Mouse (Mus musculus): ENCODE results near the gene Fndc10. TPM values are rescaled to one million over a fixed set of nuclear protein-coding genes. Genes with fewer than 3 reads are reported as not detected.

Gene Fndc10
- total and polyA plus RNA-seq, 3 experiments: 0.16 TPM; not detected in 2

DNA sequence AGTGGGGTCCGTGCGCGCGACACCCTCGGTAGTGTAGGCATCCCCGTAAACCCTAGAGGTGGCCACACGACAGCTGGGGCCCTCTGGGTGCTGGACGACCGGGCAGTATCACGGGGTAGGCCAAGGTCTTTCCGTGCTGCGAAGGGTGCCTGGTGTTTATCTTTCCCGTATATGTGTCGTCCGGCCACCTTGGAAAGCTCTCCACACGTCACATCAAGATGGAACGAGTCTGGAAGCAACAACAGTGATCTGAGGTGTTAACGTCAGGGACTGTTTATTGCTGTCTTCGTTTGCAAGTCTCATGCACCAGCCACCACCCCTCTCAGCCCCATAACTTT lies 11.4 kb downstream of the Fndc10 start:
- DNase-seq (ENCODE audit: low spot score) (peak; percentile 31), ATAC-seq (ENCODE audit: extremely low read depth, insufficient number of reproducible peaks, low FRiP score, poor library complexity, severe bottlenecking) (no peak)
- peak overlapping the region; percentile 99 for H3K4me3 ChIP-seq (ENCODE audit: low read depth, low read length)
- no peaks in the 10 kb centered on the region for H3K27me3 ChIP-seq (ENCODE audit: insufficient read depth, low read length)
- H3K36me3 ChIP-seq (replicated peaks): peaks cover 34% of the 10 kb centered on the region
- H3K9me3 ChIP-seq (replicated peaks): no peaks in the 10 kb centered on the region
- TF ChIP-seq TAL1 (conservative IDR thresholded peaks at IDR 0.05; ENCODE audit: low read depth, low read length): no peak
- TF ChIP-seq POLR2AphosphoS5 (IDR thresholded peaks at IDR 0.05; ENCODE audit: insufficient replicate concordance, low read depth, low read length): no peak
- TF ChIP-seq GATA2 (IDR thresholded peaks at IDR 0.05; ENCODE audit: borderline replicate concordance, low read depth, low read length): no peak
- TF ChIP-seq GATA1 (IDR thresholded peaks at IDR 0.05; ENCODE audit: borderline replicate concordance, low read length): no peak
- no peak for TF ChIP-seq CTCF (IDR thresholded peaks at IDR 0.05; ENCODE audit: low read depth, low read length)
- peaks cover 53% of the 10 kb centered on the region for H3K4me1 ChIP-seq (ENCODE audit: insufficient read depth, low read depth, low read length)

DNA sequence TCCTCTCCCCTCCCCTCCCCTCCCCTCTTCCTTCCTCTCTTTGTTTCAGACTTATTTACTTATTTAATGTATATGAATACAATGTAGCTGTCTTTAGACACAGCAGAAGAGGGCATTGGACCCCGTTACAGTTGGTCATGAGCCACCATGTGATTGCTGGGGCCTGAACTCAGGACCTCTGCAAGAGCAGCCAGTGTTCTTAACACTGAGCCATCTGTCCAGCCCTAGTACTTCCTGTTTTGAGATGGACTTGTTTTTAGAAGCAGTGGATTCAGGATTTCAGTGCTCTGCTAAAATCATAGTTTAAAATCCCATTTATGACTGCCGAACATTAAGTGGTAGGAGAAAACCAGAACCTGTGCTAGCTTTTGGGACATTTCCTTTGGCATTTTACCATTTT lies 14.4 kb downstream of the Fndc10 start:
- Histone ChIP-seq H3K27me3 (ENCODE audit: insufficient read depth, low read length) (no peaks in the 10 kb centered on the region), H3K4me1 (ENCODE audit: insufficient read depth, low read depth, low read length) (peaks cover 55% of the 10 kb centered on the region), H3K36me3 (replicated peaks) (peaks cover 46% of the 10 kb centered on the region), H3K9me3 (replicated peaks) (no peaks in the 10 kb centered on the region), H3K4me3 (ENCODE audit: low read depth, low read length) (no peak overlapping the region)
- TF ChIP-seq POLR2AphosphoS5 (IDR thresholded peaks at IDR 0.05; ENCODE audit: insufficient replicate concordance, low read depth, low read length) (no peak), GATA2 (IDR thresholded peaks at IDR 0.05; ENCODE audit: borderline replicate concordance, low read depth, low read length) (no peak), TAL1 (conservative IDR thresholded peaks at IDR 0.05; ENCODE audit: low read depth, low read length) (no peak), CTCF (IDR thresholded peaks at IDR 0.05; ENCODE audit: low read depth, low read length) (no peak), GATA1 (IDR thresholded peaks at IDR 0.05; ENCODE audit: borderline replicate concordance, low read length) (no peak)
- ATAC-seq (ENCODE audit: extremely low read depth, insufficient number of reproducible peaks, low FRiP score, poor library complexity, severe bottlenecking) (no peak), DNase-seq (ENCODE audit: low spot score) (no peak)

DNA sequence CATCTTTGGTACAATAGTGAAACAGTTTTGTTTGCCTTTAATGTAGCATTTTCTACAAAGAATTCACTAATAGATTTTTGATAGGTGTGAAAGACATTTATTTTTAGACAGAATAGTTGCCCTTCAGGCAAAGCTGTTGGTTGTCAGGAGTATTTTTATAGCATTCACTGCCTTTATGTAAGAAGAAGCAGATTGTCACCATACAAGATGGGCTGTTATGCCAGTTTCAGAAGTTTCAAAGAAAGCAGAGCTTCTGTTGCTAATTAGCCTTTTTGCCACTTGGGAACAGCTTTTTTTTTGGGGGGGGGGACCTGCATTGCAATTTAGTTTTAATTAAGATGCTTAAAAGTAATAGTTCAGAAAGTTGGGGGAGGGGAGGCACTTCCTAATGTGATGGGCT lies 14.8 kb downstream of the Fndc10 start:
- no peaks in the 10 kb centered on the region for H3K27me3 ChIP-seq (ENCODE audit: insufficient read depth, low read length)
- peaks cover 55% of the 10 kb centered on the region for H3K4me1 ChIP-seq (ENCODE audit: insufficient read depth, low read depth, low read length)
- ATAC-seq (ENCODE audit: extremely low read depth, insufficient number of reproducible peaks, low FRiP score, poor library complexity, severe bottlenecking) (no peak), DNase-seq (ENCODE audit: low spot score) (no peak)
- H3K9me3 ChIP-seq (replicated peaks): no peaks in the 10 kb centered on the region
- TF ChIP-seq CTCF (IDR thresholded peaks at IDR 0.05; ENCODE audit: low read depth, low read length) (no peak), TAL1 (conservative IDR thresholded peaks at IDR 0.05; ENCODE audit: low read depth, low read length) (no peak), POLR2AphosphoS5 (IDR thresholded peaks at IDR 0.05; ENCODE audit: insufficient replicate concordance, low read depth, low read length) (no peak), GATA2 (IDR thresholded peaks at IDR 0.05; ENCODE audit: borderline replicate concordance, low read depth, low read length) (no peak), GATA1 (IDR thresholded peaks at IDR 0.05; ENCODE audit: borderline replicate concordance, low read length) (no peak)
- H3K4me3 ChIP-seq (ENCODE audit: low read depth, low read length): no peak overlapping the region
- peaks cover 50% of the 10 kb centered on the region for H3K36me3 ChIP-seq (replicated peaks)

DNA sequence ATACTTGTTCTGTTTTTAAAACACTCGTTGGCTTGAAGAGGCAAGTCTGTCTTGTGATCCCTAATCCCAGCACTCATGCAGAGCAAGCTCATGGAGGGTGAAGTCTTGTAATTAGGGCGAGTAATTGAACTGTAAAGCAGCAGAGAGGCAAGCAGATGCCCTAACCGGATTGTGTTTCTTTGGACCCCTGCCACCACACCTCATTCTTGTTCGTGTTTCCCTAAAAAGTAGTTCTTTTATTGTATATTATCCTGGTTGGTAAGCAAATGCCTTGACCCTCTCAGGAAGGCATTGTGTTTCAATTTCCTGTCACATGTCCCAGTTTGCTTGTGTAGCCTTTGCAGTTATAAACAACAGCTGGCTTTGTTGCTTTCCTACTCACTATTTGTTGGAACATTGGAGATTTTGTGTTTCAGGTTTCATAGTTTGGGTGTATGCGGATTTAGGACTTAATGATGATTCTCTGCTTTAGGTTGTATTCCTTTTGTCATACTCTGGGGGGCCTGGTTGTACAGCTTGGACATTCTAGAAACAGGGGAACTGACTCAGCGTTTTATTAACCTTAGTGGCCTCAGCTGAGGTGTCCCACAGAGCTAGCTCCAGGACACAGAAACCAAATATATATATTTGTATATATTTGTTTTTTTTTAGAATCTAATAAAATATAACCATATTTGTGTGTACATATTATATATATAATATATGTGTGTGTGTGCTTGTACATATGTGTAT lies 16.5 kb downstream of the Fndc10 start:
- no peaks in the 10 kb centered on the region for H3K27me3 ChIP-seq (ENCODE audit: insufficient read depth, low read length)
- peaks cover 66% of the 10 kb centered on the region for H3K36me3 ChIP-seq (replicated peaks)
- peaks cover 58% of the 10 kb centered on the region for H3K4me1 ChIP-seq (ENCODE audit: insufficient read depth, low read depth, low read length)
- DNase-seq (ENCODE audit: low spot score): no peak
- H3K4me3 ChIP-seq (ENCODE audit: low read depth, low read length): no peak overlapping the region; the same call in 1 of the 2 replicates
- TF ChIP-seq TAL1 (conservative IDR thresholded peaks at IDR 0.05; ENCODE audit: low read depth, low read length) (no peak), GATA1 (IDR thresholded peaks at IDR 0.05; ENCODE audit: borderline replicate concordance, low read length) (no peak), CTCF (IDR thresholded peaks at IDR 0.05; ENCODE audit: low read depth, low read length) (no peak), POLR2AphosphoS5 (IDR thresholded peaks at IDR 0.05; ENCODE audit: insufficient replicate concordance, low read depth, low read length) (no peak), GATA2 (IDR thresholded peaks at IDR 0.05; ENCODE audit: borderline replicate concordance, low read depth, low read length) (no peak)
- no peaks in the 10 kb centered on the region for H3K9me3 ChIP-seq (replicated peaks)
- ATAC-seq (ENCODE audit: extremely low read depth, insufficient number of reproducible peaks, low FRiP score, poor library complexity, severe bottlenecking): peak; percentile 51; the same call in 1 of the 2 replicates

DNA sequence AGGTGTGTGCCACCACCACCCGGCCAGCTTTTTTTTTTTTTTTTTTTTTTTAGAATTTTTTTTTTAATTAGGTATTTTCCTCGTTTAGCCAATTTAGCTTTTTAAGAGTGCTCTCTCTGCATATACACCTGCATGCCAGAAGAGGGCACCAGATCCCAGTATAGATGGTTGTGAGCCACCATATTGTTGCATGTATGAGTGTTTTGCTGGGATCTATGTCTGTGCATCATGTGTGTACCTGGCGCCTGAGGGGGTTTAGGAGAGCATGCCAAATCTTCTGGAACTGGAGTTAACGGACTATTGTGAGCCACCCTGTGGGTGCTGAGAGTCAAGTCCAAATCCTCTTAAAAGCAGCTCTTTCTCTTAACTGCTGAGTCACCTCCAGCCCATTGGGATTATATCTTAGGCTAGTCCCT lies 27.5 kb downstream of the Fndc10 start:
- no peaks in the 10 kb centered on the region for H3K27me3 ChIP-seq (ENCODE audit: insufficient read depth, low read length)
- no peaks in the 10 kb centered on the region for H3K9me3 ChIP-seq (replicated peaks)
- peaks cover 7% of the 10 kb centered on the region; the same call in 1 of the 2 replicates for H3K4me1 ChIP-seq (ENCODE audit: insufficient read depth, low read depth, low read length)
- TF ChIP-seq POLR2AphosphoS5 (IDR thresholded peaks at IDR 0.05; ENCODE audit: insufficient replicate concordance, low read depth, low read length): no peak
- no peak for TF ChIP-seq GATA1 (IDR thresholded peaks at IDR 0.05; ENCODE audit: borderline replicate concordance, low read length)
- TF ChIP-seq TAL1 (conservative IDR thresholded peaks at IDR 0.05; ENCODE audit: low read depth, low read length): no peak
- TF ChIP-seq GATA2 (IDR thresholded peaks at IDR 0.05; ENCODE audit: borderline replicate concordance, low read depth, low read length): no peak
- peak; percentile 50 for TF ChIP-seq CTCF (IDR thresholded peaks at IDR 0.05; ENCODE audit: low read depth, low read length)
- DNase-seq (ENCODE audit: low spot score): no peak
- peaks cover 82% of the 10 kb centered on the region for H3K36me3 ChIP-seq (replicated peaks)
- H3K4me3 ChIP-seq (ENCODE audit: low read depth, low read length): no peak overlapping the region
- ATAC-seq (ENCODE audit: extremely low read depth, insufficient number of reproducible peaks, low FRiP score, poor library complexity, severe bottlenecking): no peak

DNA sequence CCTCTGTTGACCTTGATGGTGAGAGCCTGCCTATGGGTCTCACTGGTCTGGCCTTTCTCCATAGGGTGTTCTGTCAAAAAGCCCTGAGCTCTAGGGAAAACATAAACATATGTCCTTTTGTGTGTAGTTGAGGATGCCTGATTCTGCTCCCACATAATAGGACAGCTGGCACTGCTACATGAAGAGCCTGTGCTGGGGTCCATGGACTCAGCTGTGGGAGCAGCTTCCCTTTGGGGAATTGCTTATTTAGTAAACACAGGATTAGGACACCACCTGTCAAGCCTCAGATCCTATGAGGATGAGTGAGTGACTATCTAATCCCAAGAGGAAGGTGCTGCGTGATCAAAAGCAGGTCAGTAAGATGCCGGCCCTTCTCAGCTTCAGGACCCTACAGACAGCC lies 33.9 kb downstream of the Fndc10 start:
- no peaks in the 10 kb centered on the region for H3K27me3 ChIP-seq (ENCODE audit: insufficient read depth, low read length)
- H3K4me1 ChIP-seq (ENCODE audit: insufficient read depth, low read depth, low read length): peaks cover 11% of the 10 kb centered on the region; the same call in 1 of the 2 replicates
- DNase-seq (ENCODE audit: low spot score) (no peak), ATAC-seq (ENCODE audit: extremely low read depth, insufficient number of reproducible peaks, low FRiP score, poor library complexity, severe bottlenecking) (no peak)
- H3K36me3 ChIP-seq (replicated peaks): peaks cover 93% of the 10 kb centered on the region
- H3K9me3 ChIP-seq (replicated peaks): no peaks in the 10 kb centered on the region
- no peak for TF ChIP-seq CTCF (IDR thresholded peaks at IDR 0.05; ENCODE audit: low read depth, low read length)
- TF ChIP-seq TAL1 (conservative IDR thresholded peaks at IDR 0.05; ENCODE audit: low read depth, low read length): no peak
- TF ChIP-seq GATA1 (IDR thresholded peaks at IDR 0.05; ENCODE audit: borderline replicate concordance, low read length): no peak
- no peak for TF ChIP-seq GATA2 (IDR thresholded peaks at IDR 0.05; ENCODE audit: borderline replicate concordance, low read depth, low read length)
- H3K4me3 ChIP-seq (ENCODE audit: low read depth, low read length): no peak overlapping the region
